Mouse (Mus musculus) ES-E14 (cell line): ENCODE results near the gene Podnl1.

Experiments
- HCFC1 ChIP-seq: IDR thresholded peaks from 2 replicates; pipeline ENCODE4 v1.6.1; 2012; ENCODE audit warnings: low read length, inconsistent platforms, borderline replicate concordance; ENCODE audit not compliant: insufficient read depth
- MAFK ChIP-seq: IDR thresholded peaks from 2 replicates; pipeline ENCODE4 v1.6.1; 2014; ENCODE audit warnings: mild to moderate bottlenecking, low read depth, low read length, inconsistent platforms; ENCODE audit not compliant: insufficient read depth

GRCm38 (mm10) chr8:84106216-84107040 lies 19.4 kb upstream of the Podnl1 start:
- no peak for TF ChIP-seq HCFC1
- TF ChIP-seq MAFK = no peak
